Mouse (Mus musculus): Measurements from ENCODE around the gene Arhgef2. TPM values are rescaled to one million over a fixed set of nuclear protein-coding genes. Genes with fewer than 3 reads are reported as not detected.

Gene Arhgef2
- polyA plus RNA-seq, 1 experiment = 80.7 TPM

DNA sequence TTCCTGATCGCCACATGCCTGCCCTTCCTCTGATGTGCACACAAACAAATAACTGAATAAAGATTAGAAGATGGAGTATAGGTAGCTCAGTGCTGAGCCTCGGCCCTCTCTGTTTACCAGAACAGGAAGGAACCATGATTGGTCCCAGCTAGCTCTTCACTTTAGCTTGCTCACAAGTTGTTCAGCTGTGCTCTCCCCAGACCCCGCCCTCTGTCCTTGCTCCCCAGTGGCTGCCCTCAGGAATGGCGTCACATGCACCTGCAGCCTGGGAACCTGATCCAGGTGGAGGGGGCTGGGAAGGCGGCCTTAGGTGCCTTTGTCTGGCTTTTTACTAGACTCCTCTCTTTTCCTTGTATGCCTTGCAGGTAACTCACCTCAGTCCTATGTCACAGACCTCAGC lies 9.4 kb downstream of the Arhgef2 start:
- H3K27me3 ChIP-seq (replicated peaks; ENCODE audit: control insufficient read depth, insufficient read depth, low read length) = no peaks in the 10 kb centered on the region
- peak; percentile 78 for DNase-seq
- H3K27ac ChIP-seq (ENCODE audit: insufficient read depth, low read depth, low read length) = peak overlapping the region; percentile 92
- TF ChIP-seq CTCF (conservative IDR thresholded peaks at IDR 0.05; ENCODE audit: insufficient read depth, insufficient read length, low read depth, low read length) = no peak
- TF ChIP-seq POLR2A (IDR thresholded peaks at IDR 0.05; ENCODE audit: low read depth, low read length) = no peak
- H3K4me3 ChIP-seq (ENCODE audit: insufficient read depth, low read depth, low read length) = peak overlapping the region; percentile 19
- H3K36me3 ChIP-seq (ENCODE audit: control insufficient read depth, insufficient read depth, low read length) = no peaks in the 10 kb centered on the region
- 59% methylated on average over 5 of the region's 5 CpGs for WGBS
- peaks cover 23% of the 10 kb centered on the region for H3K4me1 ChIP-seq (ENCODE audit: control insufficient read depth, insufficient read depth, low read length)

DNA sequence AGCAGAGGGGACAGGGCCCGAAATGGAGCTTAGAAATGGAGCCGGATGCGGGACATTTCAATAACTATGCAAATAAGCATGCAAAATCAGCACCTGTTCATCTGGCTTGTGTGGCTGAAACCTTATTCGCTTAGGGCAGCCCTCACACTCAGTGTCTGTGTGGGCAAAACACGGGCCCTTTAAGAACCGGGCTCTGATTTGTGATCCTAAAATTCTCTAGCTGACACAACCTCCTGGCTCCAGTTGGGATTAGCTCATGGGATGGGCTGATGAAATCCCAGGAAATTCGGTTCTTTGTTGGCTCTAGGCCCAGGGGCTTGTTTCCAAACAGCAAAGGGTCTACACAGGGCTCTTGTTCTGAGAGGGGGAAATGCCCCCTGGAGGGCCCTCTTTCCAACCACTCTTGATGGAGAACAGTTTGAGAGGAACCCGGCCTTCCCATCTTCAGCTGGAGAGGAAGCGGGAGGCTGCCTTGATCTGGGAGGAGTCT lies 10.2 kb downstream of the Arhgef2 start:
- Histone ChIP-seq H3K27me3 (replicated peaks; ENCODE audit: control insufficient read depth, insufficient read depth, low read length) (no peaks in the 10 kb centered on the region), H3K36me3 (ENCODE audit: control insufficient read depth, insufficient read depth, low read length) (no peaks in the 10 kb centered on the region), H3K27ac (ENCODE audit: insufficient read depth, low read depth, low read length) (peak overlapping the region; percentile 92), H3K4me3 (ENCODE audit: insufficient read depth, low read depth, low read length) (peak overlapping the region; percentile 19), H3K4me1 (ENCODE audit: control insufficient read depth, insufficient read depth, low read length) (peaks cover 25% of the 10 kb centered on the region)
- WGBS = 53% methylated on average over 9 of the region's 9 CpGs
- TF ChIP-seq POLR2A (IDR thresholded peaks at IDR 0.05; ENCODE audit: low read depth, low read length) = no peak
- no peak for TF ChIP-seq CTCF (conservative IDR thresholded peaks at IDR 0.05; ENCODE audit: insufficient read depth, insufficient read length, low read depth, low read length)
- DNase-seq = peak; percentile 49

DNA sequence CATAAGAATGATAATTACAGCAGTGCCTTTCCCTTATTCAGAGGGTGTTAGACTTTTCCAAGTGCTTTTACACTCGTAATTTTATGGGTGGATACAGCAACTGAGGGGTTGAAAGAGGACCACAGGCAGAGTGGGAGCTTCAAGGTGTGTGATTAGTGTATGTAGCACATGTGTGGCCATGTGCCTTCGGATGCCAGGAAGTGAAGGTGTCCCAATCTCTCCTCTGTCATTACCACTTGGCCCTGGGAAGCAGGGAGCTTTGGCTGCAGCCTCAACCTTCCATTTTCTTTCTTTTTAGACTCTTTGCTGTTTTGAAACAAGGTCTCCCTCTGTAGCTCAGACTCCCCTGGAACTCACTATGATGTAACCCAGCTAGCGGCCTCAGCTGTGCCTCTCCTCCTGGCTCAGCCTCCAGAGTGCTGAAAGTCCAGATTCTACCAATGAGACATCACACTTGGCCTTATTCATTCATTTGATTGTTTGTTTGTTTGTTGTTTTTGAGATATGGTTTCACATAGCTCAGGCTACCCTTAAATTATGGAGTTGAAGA lies 11.3 kb downstream of the Arhgef2 start:
- WGBS = 62% methylated on average over 3 of the region's 3 CpGs
- TF ChIP-seq POLR2A (IDR thresholded peaks at IDR 0.05; ENCODE audit: low read depth, low read length) = no peak
- TF ChIP-seq CTCF (conservative IDR thresholded peaks at IDR 0.05; ENCODE audit: insufficient read depth, insufficient read length, low read depth, low read length) = no peak
- H3K4me3 ChIP-seq (ENCODE audit: insufficient read depth, low read depth, low read length) = peak overlapping the region; percentile 19; the same call in 1 of the 2 replicates
- no peaks in the 10 kb centered on the region for H3K36me3 ChIP-seq (ENCODE audit: control insufficient read depth, insufficient read depth, low read length)
- H3K27ac ChIP-seq (ENCODE audit: insufficient read depth, low read depth, low read length) = peak overlapping the region; percentile 92
- H3K27me3 ChIP-seq (replicated peaks; ENCODE audit: control insufficient read depth, insufficient read depth, low read length) = no peaks in the 10 kb centered on the region
- H3K4me1 ChIP-seq (ENCODE audit: control insufficient read depth, insufficient read depth, low read length) = peaks cover 25% of the 10 kb centered on the region
- no peak for DNase-seq

DNA sequence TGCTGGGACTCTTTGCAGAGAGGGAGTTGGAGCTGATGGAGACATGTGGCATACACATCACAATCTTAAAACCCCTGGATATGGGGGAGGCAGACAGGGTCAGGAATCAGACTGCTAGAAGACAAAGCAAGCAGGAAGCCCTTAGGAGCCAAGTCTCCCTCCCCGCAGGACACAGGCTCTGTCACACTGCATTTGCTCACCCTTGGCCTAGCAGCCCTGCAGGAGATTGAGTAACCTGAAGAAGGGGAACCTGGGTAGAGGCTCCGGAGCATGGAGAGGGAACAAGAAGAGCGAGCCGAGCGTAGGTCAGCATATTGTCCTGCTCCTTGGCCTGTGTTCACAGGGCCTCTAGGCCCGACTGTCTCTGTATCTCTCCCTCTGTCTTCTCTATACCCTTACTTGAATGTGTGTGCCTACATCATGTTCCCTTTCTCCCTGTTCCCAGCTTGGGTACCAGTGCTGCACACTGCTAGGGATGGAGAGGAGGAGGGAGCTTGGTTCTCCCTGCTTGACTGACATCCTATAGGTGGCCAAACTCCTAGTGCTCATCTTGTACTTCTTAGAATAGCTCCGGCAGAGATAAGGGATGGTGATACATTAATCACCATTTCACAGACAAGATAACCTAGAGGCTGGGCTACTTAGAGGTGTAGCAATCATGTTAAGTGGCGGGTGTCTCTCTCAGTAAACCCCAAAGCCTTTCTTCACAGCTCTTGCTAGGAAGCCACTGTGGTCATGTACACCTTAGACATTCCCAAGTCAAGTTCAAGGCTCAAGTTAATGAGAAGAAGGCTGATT lies 12.5 kb downstream of the Arhgef2 start:
- H3K27ac ChIP-seq (ENCODE audit: insufficient read depth, low read depth, low read length) = peak overlapping the region; percentile 61
- WGBS = 39% methylated on average over 8 of the region's 8 CpGs
- no peaks in the 10 kb centered on the region for H3K27me3 ChIP-seq (replicated peaks; ENCODE audit: control insufficient read depth, insufficient read depth, low read length)
- peak; percentile 78 for DNase-seq
- H3K4me3 ChIP-seq (ENCODE audit: insufficient read depth, low read depth, low read length) = no peak overlapping the region
- H3K36me3 ChIP-seq (ENCODE audit: control insufficient read depth, insufficient read depth, low read length) = no peaks in the 10 kb centered on the region
- TF ChIP-seq POLR2A (IDR thresholded peaks at IDR 0.05; ENCODE audit: low read depth, low read length) (no peak), CTCF (conservative IDR thresholded peaks at IDR 0.05; ENCODE audit: insufficient read depth, insufficient read length, low read depth, low read length) (no peak)
- peaks cover 25% of the 10 kb centered on the region for H3K4me1 ChIP-seq (ENCODE audit: control insufficient read depth, insufficient read depth, low read length)

DNA sequence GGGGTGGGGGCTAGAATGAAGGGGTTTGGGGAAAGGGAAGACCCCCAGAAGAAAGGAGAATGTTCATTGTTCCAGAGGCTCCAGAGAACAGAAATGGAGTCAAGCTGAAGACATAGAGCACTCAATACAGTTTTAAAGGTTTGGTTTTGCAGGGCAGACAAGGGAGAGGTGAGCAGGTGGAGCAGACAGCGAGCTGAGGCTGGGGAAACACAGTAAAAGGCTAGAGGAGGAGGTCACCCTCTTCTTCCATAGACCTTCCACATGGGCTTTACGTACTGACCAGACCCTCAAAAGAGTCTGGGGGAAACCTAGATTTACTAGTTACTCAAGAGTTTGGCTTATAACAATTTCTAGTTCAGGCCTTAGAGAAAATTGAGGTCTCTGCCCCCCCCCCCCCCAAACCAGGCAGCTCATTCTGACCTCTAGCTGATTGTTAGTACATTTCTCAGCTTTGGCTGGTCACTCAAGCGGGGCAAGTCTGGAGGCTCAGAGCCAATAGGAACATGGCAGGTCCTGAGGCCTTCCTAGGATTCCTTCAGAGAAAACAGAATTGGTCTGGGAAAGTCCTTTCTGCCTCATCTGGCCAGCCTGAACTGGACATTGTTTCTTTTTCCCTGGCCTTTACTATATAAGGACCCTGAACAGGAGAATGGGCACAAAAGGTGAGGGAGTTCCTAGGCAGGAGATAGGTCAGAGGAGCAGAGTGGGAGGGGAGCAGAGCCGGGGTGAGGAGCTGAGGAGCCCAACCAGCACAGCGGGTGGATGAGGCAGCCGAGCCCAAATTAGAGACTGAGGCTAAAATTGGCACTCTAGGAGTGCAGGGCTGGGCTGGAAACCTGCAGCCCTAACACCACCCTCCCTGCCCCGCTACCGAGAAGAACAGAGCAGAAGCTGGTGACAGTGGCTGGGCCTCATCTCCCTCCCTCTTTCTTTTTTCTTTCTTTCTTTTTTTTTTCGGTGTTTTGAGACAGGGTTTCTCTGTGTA lies 13.6 kb downstream of the Arhgef2 start:
- H3K27ac ChIP-seq (ENCODE audit: insufficient read depth, low read depth, low read length) = peak overlapping the region; percentile 84

DNA sequence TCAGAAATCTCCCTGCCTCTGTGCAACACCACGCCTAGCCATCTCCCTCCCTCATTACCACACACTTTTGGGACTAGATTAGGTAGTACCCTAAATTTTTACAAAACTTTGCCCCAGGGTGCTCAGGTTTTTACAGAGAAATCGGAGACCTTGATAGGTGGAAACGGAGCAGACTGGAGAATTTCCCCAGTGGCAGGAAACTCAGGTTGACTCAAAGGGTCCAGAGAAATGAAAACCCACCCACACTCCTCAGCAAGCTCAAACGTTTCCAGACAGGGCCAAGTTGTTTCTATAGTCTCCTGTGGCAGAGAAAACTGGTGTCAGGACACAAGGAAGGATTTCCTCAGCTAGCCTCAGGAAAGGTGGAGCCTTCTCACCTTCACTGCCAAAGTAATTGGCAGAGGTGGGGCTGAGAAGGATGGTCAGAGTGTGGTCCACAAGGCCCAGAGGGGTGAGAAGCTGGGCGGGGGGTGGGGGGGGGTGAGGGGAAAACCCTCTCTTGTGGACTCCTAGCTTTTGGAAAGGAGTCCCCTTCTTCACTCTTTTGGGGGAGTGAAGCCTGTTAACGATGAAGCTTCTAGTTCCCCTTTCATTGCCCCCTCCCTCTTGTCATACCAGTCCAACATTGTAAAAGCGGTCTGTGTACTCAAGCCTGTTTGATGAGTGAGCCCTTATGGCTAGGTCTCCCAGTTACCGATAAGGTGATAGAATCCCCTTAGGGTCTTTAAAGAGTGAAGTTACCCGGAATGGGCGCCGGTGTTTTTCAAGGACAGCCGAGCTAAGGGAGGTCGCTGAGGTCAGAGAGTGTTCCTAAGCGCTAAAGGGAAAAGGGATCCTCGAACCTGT lies 14.6 kb downstream of the Arhgef2 start:
- 16% methylated on average over 15 of the region's 15 CpGs for WGBS

More for the DNA sequence above, 13.6 kb downstream of the Arhgef2 start:
- no peaks in the 10 kb centered on the region for H3K36me3 ChIP-seq (ENCODE audit: control insufficient read depth, insufficient read depth, low read length)
- no peak overlapping the region for H3K4me3 ChIP-seq (ENCODE audit: insufficient read depth, low read depth, low read length)
- WGBS = 30% methylated on average over 9 of the region's 9 CpGs
- H3K4me1 ChIP-seq (ENCODE audit: control insufficient read depth, insufficient read depth, low read length) = peaks cover 28% of the 10 kb centered on the region
- H3K27me3 ChIP-seq (replicated peaks; ENCODE audit: control insufficient read depth, insufficient read depth, low read length) = no peaks in the 10 kb centered on the region
- peak; percentile 89 for DNase-seq
- TF ChIP-seq CTCF (conservative IDR thresholded peaks at IDR 0.05; ENCODE audit: insufficient read depth, insufficient read length, low read depth, low read length) (no peak), POLR2A (IDR thresholded peaks at IDR 0.05; ENCODE audit: low read depth, low read length) (no peak)

More for the DNA sequence above, 14.6 kb downstream of the Arhgef2 start:
- Histone ChIP-seq H3K27ac (ENCODE audit: insufficient read depth, low read depth, low read length) (peak overlapping the region; percentile 93), H3K4me1 (ENCODE audit: control insufficient read depth, insufficient read depth, low read length) (peaks cover 36% of the 10 kb centered on the region), H3K27me3 (replicated peaks; ENCODE audit: control insufficient read depth, insufficient read depth, low read length) (no peaks in the 10 kb centered on the region), H3K36me3 (ENCODE audit: control insufficient read depth, insufficient read depth, low read length) (no peaks in the 10 kb centered on the region), H3K4me3 (ENCODE audit: insufficient read depth, low read depth, low read length) (peak overlapping the region; percentile 88)
- no peak for TF ChIP-seq CTCF (conservative IDR thresholded peaks at IDR 0.05; ENCODE audit: insufficient read depth, insufficient read length, low read depth, low read length)
- no peak for TF ChIP-seq POLR2A (IDR thresholded peaks at IDR 0.05; ENCODE audit: low read depth, low read length)
- DNase-seq = no peak
